Mouse (Mus musculus) adrenal gland, adult 10 weeks (tissue): Measurements from ENCODE around the gene Armcx6. TPM values are rescaled to one million over a fixed set of nuclear protein-coding genes. Genes with fewer than 3 reads are reported as not detected.

Experiments
- polyA plus RNA-seq: library from polyadenylated mRNA; stranded (reverse); fragments of 350-450 nt; fragmentation: Illumina TruSeq; extraction: RNeasy Lipid Tissue Mini Kit (QIAGEN cat#74804); gene quantifications from one replicate; pipeline ENCODE4 v1.2.3, GENCODE M21; 2014; ENCODE audit warnings: low read depth, low replicate concordance

The Armcx6 gene
- 10.7 TPM for polyA plus RNA-seq

GRCm38 (mm10) chrX:134750764-134751592 lies at the start of gene Armcx6:
TSS of gene Armcx6 (minus strand) at chrX:134751417.

GRCm38 (mm10) chrX:134756434-134757292 lies 5.4 kb upstream of the Armcx6 start, which contains the start of gene Armcx3:
TSS of gene Armcx3 (plus strand) at chrX:134756595.

GRCm38 (mm10) chrX:134717752-134718308 lies 33.4 kb downstream of the Armcx6 start, which contains the start of gene Armcx1:
TSS of gene Armcx1 (plus strand) at chrX:134717963.

Other genes starting within 250 kb of the Armcx6 start
- gene Timm8a1, start 209.6 kb downstream of the Armcx6 start, polyA plus RNA-seq = 147 TPM
- 4.1 TPM for gene Btk, start 167.8 kb downstream of the Armcx6 start, polyA plus RNA-seq
- 438 TPM for gene Rpl36a, start 165.8 kb downstream of the Armcx6 start, polyA plus RNA-seq
- 16.2 TPM for gene Gla, start 150.3 kb downstream of the Armcx6 start, polyA plus RNA-seq
- 277 TPM for gene Hnrnph2, start 150.2 kb downstream of the Armcx6 start, polyA plus RNA-seq
- 17.9 TPM for gene Armcx4, start 64.9 kb downstream of the Armcx6 start, polyA plus RNA-seq
- 56.6 TPM for gene Armcx1, start 33.5 kb downstream of the Armcx6 start, polyA plus RNA-seq
- gene Armcx3, start 5.2 kb upstream of the Armcx6 start, polyA plus RNA-seq = 128 TPM
- gene Armcx2, start 57.8 kb upstream of the Armcx6 start, polyA plus RNA-seq = 68.6 TPM
- 0.47 TPM for gene Nxf2, start 213.3 kb upstream of the Armcx6 start, polyA plus RNA-seq